Mouse (Mus musculus) CD4-positive, CD25-positive, alpha-beta regulatory T cell, adult 9 weeks (primary cell): ENCODE results near the gene Ccp110. TPM values are rescaled to one million over a fixed set of nuclear protein-coding genes. Genes with fewer than 3 reads are reported as not detected.

ENCODE experiments used
- polyA plus RNA-seq: library from polyadenylated mRNA; unstranded; fragments of 100-300 nt; shearing (Covaris generic); gene quantifications from one replicate; pipeline ENCODE4 v1.2.1, GENCODE M21; 2017

Gene Ccp110
- polyA plus RNA-seq: 6.7 TPM

GRCm38 (mm10) chr7:118712228-118713173 lies at the start of gene Ccp110:
TSS of gene Ccp110 (plus strand) at chr7:118712552.

GRCm38 (mm10) chr7:118705101-118705961 lies 7.0 kb upstream of the Ccp110 start, which contains the start of gene Gde1:
TSS of gene Gde1 (minus strand) at chr7:118705778.

GRCm38 (mm10) chr7:118739975-118740531 lies 27.7 kb downstream of the Ccp110 start, which contains the start of gene Vps35l:
TSS of gene Vps35l (plus strand) at chr7:118740226.

Other genes with a start within 250 kb of the Ccp110 start
- gene Itpripl2, start 220.6 kb upstream of the Ccp110 start, polyA plus RNA-seq: 0.32 TPM
- 17.9 TPM for gene Coq7, start 179.2 kb upstream of the Ccp110 start, polyA plus RNA-seq
- not detected for gene Tmc7, start 127.8 kb upstream of the Ccp110 start, polyA plus RNA-seq
- gene Tmc5, start 115.3 kb upstream of the Ccp110 start, polyA plus RNA-seq: not detected
- 15.7 TPM for gene Gde1, start 6.8 kb upstream of the Ccp110 start, polyA plus RNA-seq
- 102 TPM for gene Vps35l, start 27.7 kb downstream of the Ccp110 start, polyA plus RNA-seq
- 0.62 TPM for gene Iqck, start 143.2 kb downstream of the Ccp110 start, polyA plus RNA-seq
- gene Knop1, start 143.7 kb downstream of the Ccp110 start, polyA plus RNA-seq: 46.1 TPM